Mouse (Mus musculus): Measurements from ENCODE around the gene Pax7.

Pax7 gene

DNA sequence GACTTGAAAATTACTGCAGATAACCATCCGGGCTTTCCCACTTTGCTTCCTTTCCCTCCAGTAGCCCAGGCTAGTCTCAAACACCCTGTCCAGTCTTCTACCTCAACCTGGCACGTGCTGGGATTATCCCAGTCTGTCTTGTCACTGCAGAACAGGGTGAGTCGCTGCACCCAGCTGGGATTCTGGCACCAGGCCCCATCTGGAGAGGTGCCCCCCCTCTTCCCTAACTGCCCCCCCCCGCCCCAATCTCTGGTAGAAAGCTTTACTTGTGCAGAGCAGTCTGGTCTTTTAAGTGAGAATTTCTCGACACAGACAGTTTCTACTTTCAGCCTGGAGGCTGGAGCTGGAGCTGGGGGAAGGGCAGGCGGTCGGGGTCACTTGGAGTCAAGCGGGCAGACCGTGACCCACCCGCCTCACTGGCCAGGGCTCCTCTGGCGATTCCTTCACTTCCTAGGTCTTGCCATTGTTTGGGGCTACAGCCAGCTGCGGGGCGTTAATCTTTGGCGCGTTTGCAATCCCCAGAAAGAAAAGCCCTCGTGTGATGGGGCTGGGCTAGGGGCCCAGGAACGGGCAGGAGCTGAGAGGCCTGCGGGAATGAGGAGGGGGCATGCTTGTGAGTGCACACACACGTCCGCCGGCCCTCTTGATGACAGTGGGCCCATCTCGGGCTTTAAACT lies 22.4 kb downstream of the Pax7 start:
- DNase-seq (ENCODE audit: low spot score in 2 of 2) = no peak

DNA sequence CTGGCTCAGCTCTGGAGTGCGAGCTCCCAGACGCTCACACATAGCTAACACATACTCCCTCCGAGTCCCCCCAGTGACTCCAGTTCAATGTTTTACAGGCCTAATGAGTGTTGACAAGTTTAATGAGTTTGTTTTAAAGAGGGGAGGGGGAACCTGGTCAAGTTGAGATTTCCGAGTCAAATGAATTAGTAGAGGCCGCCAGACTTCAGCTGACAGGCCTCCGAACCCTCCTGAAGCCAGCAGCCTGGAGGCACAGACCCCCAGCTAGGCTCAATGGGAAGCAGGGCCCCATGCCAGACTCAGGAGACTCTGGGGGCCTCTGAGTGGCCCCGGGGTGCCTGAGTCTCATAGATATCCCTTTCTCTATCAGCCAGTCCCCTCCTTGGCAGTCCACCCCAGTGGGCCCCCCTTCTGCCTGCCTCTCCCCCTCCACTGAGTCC lies 23.9 kb downstream of the Pax7 start:
- no peak for DNase-seq (ENCODE audit: low spot score in 2 of 2)

DNA sequence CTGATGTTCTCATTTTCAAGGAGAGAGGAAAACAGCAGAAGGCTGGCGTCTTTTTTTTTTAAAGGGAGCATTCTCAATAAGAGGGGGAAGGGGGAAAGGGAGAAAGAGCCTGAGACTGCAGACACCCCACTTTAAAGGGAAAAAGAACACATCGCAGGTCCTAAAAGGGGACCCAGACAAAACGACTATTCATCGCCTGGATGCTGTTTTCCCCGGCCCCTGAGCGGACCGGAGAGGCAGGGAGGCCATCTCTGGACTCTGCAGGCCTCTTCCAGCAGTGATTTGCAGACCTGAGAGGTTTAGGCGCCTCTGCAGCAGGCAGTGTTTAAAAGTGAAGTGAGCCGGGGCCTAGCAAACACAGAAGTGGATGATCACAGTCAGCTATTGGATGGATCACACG lies 25.5 kb downstream of the Pax7 start:
- DNase-seq (ENCODE audit: low spot score in 2 of 2) = no peak

DNA sequence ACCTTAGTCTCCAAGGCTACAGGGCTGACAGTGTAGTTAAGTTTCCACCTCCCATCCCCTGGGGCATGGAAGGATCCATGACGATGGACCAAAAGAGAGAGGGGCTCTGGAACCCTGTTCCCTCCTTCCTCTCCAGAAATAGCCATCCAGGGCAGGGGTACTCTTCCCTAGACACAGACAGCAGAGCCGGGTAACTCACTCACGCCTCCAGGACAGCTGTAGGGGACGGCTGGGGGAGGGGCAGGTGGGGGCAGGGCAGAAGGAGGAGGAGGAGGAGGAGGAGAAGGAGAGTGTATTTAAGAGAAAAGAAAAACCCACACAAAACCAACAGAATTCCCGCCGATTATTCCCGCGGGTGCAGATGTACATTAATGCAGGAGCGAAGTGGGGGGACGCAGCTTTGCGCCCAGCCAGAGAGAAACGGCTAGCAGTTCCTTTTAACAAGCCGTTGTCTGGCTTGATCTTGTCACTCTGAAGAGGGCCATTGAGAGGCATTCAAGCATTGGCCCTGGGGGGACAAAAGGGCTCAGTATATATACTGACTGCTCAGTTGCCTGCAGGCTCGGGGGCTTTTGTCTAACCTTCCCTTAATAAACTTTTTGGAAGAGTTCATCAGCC lies 26.0 kb downstream of the Pax7 start:
- no peak for DNase-seq (ENCODE audit: low spot score in 2 of 2)

DNA sequence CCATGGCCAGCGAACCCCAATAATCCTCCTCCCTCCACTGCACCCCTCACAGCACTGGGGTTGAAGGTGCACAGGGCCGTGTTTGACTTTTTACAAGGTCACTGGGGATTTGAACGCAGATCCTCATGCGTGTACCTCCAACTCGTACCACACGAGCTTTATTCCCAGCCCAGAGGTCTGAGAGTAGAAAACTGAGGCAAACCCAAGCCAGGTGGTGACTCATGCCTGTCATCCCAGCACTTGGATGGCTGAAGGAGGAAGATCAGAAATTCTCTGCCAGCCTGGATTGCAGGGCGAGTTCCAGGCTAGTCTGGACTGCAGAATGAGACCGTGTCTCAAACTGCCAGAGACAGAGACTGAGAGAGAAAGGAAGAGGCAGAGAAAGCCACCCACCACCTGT lies 28.4 kb downstream of the Pax7 start:
- no peak for DNase-seq (ENCODE audit: low spot score in 2 of 2)

DNA sequence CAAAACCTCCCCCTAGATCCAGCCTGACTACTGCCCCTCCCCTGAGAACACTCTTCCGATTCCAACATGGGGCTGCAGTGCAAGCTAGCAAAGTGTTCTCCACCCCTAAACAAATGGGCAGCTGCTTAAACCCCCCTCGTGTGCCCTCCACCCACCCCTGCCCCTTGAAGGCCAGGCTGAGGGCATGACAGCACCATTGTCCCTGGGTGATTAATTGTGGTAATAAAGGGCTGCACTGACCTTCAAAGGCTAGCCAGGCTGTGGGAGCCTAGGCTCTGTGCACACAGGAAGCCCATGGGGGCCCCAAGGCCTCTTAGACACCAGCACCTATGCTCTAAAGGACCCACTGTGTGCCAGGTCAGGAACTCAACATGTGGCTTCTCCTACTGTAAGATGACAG lies 29.3 kb downstream of the Pax7 start:
- DNase-seq (ENCODE audit: low spot score in 2 of 2) = no peak

DNA sequence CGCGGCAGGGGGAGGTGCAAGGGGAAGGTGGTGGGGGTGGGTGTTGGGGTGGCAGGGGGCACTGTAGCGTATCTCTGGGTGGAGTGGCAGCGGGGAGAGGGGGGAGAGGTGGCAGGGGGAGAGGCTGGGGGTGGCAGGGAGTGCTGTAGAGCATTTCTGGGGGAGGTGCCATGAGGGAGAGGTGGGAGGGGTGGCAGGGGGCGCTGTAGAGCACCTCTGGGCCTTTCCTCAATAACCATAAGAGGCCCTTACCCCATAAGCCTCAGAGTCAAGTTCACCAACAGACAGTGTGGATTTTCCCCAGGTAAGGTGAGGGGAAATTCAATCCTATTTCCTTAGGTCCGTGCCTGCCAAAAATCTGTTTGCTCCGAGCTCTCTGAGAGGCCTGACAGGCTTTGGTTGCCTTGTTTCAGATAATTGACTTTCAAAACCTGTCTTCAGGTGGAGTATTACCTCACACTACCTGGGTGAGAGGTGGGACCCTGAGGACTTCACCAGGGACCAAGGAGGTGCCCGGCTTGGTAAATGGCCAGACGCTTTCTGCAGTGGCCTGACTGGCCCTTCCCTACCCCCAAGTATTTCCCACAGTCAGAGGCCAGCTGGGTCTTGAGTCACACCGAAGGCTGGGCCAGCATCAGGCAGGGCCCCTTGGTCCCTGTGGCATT lies 33.8 kb downstream of the Pax7 start:
- no peak for DNase-seq (ENCODE audit: low spot score in 2 of 2)

DNA sequence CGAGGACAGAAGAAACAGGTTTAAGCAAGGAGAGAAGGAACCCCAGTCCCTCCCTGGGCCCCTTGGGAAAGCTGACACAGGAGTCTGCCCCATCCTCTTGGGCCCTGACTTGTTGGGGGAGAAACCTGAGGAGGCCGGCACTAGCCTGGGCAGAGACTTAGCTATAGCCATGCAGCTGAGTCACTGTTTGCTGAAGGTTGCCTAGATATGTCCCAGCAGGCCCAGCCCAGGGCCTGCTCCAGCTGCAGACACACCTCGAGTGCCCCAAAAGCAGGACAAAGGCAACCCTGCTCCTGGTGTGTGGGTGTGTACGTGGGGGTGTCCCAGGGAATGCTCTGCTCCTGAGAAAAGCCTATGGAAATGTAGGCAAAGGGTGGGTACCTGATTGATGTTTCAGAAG lies 36.0 kb downstream of the Pax7 start:
- DNase-seq (ENCODE audit: low spot score in 2 of 2) = no peak

DNA sequence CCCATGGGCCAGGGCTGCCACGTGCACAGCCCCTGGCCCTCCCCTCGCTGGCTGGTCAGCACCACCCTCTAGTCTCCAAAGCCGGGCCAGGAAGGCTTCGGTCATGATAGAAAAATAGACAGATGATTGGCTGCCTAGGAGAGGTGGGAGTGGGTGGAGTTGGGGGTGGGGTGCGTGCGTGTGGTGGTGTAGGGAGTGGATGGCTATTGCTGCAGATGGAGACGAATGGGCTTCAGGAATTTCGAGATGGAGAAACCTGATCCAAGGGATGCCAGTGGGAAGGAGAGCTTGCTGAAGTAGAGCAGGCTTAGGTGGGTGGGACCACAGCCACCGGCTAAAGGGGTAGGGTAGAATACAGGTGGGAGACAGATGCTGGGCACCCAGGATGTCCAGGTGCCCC lies 37.2 kb downstream of the Pax7 start:
- DNase-seq (ENCODE audit: low spot score in 2 of 2) = no peak

DNA sequence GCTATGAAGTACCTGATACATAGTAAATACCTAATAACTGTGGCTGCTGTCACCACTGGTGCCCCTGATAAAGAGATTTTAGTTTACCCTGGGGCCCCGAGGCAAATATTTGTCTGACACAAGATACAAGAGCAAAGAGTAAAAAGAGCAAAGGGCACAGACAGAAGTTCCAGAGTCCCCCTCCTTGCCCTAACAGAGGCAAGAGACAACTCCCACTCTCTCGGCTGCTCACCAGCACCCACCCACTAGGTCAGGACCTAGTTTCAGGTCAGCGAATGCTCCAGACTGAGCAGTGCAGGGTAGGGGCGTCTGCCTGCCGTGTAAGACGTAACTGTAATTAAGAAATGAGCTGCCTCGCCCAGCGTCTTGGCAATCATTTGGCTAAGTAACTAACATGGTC lies 42.2 kb downstream of the Pax7 start:
- no peak for DNase-seq (ENCODE audit: low spot score in 2 of 2)

DNA sequence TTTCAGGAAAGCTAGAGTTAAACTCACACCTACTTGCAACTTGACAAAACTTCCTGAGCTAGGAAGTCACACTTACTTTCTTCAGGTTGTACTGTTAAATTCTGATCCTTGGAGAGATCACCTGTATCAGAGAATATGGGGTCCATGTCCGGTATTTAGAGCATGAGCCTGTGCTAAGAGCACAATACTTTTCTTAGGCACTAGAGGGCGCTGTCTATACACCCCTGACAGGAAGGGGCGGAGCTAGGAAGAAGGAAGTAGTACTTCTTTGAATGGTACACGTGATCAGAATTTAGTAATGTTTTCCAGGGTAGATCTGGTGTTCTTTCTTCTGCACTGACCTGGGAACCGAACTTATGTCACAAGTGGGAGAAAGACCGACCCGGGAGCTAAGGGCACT lies 43.6 kb downstream of the Pax7 start:
- no peak for DNase-seq (ENCODE audit: low spot score in 2 of 2)

DNA sequence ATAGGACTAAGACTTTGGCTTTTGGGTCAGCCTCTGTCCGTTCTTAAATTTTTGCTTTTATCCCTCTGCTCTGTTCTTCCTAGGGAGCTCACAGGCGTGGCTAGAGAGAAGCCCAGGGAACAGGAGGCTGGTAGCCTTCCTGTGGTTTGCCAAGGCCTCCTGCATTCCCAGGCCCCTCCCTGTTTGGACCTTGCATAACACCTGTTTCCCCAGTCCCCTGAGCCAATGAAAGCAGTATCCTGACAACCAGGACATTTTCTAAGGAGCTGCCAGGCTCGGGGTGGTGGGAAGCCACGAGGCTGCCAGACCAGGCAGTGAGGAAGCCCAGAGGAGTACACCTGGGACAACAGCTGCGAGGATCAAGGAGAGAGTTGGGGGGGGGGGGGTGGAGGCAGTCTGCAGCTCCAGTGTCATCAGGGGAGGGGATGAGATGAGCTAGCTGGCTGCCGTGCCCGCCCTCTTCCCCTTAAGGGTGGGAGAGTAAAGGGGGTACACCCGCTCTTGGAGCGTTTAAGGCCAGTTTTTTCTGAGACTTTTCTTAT lies 50.3 kb downstream of the Pax7 start:
- no peak for DNase-seq (ENCODE audit: low spot score in 2 of 2)

DNA sequence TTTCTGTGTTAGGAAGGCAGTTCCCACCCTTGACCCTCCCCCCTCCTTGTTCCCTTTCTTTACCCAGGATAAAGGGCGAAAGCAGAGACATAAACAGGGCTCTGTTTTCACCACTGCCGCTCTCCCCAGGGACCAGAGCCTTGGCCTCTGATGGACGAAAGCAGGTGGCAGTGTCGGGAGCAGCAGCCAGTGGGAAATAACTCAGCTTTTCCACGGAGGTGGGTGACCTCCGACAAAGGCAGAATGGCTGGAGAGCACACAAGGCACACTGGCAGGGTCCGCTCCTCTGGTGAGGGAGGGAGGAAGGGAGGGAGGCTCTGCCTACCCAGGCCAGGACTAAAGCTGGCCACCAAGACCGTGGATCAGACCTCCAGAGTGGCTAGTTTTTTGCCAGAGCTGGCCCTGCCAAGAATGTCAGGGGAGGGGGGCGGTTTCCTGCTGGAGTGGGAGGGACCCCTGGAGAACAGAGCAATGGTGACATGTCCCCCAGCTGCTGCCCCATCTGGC lies 62.1 kb downstream of the Pax7 start:
- no peak for DNase-seq (ENCODE audit: low spot score in 2 of 2)

DNA sequence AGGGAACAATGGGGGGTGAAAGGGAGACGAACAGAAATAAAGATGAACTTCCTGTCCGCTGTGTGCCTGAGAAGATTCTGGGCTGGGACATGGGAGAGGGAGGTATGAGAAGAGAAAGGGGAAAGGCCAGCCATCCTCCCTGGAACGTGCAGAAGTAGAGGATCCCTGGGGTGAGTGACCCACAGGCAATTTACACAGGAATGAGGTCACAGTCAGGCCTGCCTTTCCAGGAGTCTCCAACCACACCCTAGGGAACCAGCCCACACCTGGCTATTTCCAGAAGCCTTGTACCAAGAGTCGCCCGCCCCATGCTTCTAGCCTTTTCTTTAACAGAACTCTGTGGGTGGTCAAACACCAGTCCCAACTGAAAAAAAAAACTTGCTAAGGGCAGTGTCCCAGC lies 65.5 kb downstream of the Pax7 start:
- DNase-seq (ENCODE audit: low spot score in 2 of 2) = no peak

DNA sequence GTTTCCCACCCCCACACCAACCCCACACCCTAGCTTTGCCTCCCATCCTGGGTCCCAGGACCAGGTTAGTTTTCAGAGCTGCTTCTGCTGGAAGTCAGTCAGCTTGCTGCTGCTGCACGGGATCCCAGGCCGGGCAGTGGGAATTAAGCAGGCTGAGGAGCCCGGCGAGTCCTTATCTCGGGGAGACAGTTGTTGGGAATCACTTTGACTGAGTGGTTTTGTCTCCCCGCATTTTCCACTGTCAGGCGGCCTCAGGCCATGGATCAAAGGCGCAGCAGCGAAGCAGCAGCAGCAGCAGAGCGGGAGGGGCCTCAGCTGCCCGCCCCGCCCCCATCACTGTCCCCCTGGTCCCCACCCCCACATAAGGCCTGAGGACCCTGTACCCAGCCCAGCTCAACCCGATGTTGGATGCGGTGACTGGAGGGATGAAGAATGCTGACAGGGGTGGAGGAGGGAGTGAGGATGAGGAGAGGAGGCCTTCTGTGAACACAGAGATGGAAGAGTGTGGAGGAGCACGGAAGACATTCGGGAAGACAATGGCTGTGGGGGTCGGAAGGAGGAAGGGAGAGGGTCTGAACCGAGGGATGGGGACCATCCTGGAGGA lies 66.1 kb downstream of the Pax7 start:
- DNase-seq (ENCODE audit: low spot score in 2 of 2) = no peak

DNA sequence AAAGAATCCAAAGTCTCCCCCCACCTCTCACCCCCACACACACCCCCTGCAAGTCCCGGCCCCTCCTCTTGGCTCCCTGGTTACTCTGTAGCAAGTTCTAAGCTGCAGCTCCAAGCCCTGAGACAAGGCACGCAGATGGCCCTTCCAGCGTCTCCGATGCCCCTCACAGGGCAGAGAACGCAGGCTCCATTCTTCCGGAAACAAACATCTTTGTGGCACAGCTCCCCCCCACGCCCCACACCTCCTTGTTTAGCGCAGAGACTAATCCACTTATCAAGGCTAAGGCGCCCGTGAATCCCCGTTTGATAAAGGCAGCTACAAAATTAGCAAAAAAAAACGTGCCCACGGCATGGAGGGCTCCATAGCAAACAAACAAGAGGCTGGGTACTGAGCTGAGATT lies 71.4 kb downstream of the Pax7 start:
- no peak for DNase-seq (ENCODE audit: low spot score in 2 of 2)

DNA sequence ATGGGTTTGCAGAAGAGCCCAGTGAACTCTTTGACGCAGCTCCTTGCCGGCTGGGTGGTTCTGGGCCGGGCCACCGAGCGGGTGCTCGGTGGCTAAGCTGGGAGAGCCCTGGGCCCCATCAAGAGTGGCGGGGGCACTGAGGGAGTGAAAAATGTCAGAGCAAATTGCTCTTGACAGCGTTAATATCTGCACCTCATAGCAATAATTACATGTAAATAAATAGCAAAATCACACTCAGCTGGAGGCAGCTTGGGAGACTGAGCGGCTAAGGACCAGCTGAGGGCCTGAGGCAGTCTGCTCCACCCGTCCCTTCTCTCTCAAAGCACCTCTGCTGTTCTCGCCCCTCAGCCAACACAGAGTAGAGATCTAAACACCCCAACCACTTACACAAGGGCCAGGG lies 72.6 kb downstream of the Pax7 start:
- no peak for DNase-seq (ENCODE audit: low spot score in 2 of 2)

DNA sequence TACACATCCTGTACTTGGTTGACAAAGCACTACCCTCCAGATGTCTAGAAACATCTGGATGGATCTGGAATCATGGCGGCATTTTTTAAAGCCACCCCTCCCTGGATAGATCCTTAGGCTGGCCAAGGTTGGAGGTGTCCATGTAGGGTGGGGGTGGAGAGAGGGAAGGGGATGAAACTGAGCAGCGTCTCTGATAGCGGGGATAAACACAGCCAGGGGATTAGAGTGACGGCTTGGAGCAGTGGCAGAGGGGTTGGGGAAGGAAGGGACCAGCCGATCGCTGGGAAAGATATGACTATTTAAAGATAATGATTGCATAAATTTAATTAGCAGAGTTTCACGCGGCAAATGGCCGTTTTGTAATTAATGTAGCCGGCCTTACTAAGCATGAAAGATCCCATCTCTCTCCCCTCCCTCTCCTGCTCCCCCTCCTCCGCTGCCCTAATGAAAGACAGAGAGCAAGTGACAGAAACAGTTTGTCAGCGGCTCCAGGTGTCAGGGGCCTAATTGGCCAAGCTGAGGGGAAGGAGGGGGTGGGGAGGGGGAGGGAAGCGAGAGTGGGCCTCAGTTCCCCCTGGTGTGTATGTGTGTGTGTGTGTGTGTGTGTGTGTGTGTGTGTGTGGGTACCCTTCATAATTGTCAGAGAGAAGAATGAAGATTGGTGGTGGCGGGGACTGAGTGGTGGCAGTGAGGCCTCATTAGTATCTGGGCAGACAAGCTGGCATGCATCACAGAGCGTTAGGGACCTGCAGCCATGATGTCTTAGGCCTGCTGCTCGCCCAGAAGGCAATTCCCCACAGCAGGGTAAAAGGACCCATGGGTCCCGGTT lies 74.6 kb downstream of the Pax7 start:
- no peak for DNase-seq (ENCODE audit: low spot score in 2 of 2)

DNA sequence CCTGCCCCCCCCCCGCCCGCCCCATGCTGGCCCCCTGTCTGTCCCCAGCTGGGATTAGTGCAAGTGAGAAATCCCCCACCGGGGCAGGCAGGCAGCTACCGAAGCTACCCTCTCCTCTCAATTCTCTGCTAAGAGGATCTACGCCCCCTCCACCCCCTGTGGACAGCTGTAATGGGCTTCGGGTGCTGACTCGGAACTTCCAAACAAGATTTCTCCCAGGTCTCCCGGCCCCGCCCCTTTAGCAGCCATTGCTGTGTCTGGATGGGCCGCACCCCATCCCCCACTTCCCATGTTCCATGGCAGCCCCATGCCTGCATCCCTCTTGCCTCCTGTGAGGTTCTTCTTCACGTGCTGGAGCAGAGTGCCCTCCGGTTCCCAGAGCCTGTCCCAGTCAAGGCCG lies 76.4 kb downstream of the Pax7 start:
- DNase-seq (ENCODE audit: low spot score in 2 of 2) = no peak

DNA sequence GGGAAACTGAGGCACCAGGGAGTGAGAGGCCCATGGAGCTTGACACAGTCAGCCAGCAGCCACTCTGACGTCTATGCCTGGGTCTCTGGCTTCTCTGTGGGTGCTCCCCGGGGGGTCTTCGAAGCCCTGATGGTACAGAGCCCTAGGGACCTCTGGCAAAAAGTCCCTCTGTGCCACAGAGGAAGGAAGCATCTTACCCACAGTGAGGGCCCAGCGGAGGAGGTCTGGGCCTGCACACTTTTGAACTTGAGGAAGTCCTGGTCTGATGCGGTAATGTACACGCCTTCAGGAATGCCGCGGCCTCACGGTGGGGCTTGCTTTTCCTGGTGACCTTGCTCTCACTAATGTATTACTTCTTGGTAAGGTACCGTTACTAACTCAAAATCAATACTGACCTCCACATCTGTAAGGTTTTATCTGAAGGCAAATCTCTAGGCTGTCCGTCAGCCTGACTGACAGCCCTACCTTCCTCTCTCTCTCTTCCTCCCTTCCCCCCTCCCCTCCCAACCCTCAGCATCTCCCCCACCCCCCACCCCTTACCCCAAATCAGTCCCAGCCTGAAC lies 79.1 kb downstream of the Pax7 start:
- no peak for DNase-seq (ENCODE audit: low spot score in 2 of 2)

DNA sequence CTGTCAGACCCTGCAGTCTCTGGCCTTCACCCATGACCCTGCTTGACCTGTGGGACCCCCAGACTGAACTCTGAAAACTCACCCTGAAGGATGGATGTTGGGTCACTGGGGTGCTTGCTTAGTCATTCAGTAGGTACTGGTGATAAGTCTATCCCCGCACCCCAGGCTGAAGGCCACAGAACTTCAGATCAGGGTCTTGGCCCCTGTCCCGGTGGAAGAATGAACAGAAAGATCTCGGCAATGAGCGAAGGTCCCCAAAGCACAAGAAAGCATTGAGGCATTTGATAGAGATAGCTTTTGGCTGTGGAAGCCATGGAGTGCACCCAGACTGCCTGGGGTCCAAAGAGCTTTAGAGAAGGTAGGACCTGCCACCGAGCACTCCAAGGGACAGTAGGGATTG lies 82.4 kb downstream of the Pax7 start:
- no peak for DNase-seq (ENCODE audit: low spot score in 2 of 2)
